Mouse (Mus musculus): ENCODE measurements around the gene Gabbr2. TPM values are rescaled to one million over a fixed set of nuclear protein-coding genes. Genes with fewer than 3 reads are reported as not detected.

Gene Gabbr2
- 1 to 10 TPM; 1.2 to 1.6 TPM for total RNA-seq (2021)
- long read RNA-seq, experiment 1, result 0 reads
- long read RNA-seq, experiment 2, full-length matches to known transcripts, result 1 of 1 reads
- long read RNA-seq, experiment 2, partial matches to known transcripts, result 0 of 1 reads
- long read RNA-seq, experiment 2, other reads (novel, unspliced or antisense), result 0 of 1 reads

DNA sequence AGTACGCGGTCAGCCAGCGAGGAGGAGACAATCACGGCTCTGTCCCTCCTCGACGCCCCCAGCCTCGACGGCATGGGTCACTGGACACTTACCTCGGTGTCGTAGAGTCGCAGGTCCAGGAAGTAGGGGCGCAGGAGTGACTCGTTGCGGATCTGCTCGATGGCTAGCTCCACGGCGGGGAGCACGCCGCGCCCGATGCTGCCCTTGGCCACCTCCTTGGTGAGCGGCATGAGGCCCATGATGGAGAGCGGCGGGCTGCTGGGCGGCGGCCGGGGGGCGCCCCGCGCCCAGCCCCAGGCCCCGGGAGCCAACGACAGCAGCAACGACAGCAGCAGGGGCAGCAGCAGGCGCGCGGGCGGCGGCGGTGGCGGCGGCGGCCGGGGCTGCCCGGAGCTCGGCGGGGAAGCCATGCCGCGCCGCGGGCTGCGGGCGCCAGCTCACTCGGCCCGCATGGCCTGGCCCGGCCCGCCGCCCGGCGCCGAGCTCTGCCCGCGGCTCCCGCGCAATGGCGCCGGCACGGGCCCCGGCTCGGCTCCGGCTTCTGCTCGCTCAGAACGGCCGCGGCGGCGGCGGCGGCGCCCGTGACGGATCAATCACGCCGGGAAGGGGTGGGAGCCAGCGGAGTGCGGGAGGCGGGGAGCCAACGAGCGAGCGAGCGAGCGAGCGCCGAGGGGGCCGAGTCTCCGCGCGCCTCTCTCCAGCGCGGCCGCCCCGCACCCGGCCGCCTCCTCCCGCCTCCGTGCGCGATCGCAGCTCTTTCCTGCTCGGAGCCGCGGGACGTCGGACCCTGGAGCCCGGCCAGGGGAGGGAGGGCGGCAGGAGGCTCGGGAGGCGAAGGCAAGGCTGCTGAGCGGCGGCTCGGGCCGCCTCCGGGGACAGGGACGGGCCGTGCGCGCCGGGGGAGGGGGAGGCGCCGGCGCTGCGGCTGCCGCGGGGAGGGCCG is at the start of gene Gabbr2:
TSS of gene Gabbr2 (minus strand) at position 858 of the 943 bp plus-strand sequence.
- no peak for DNase-seq (ENCODE audit: low spot score in 2 of 2)

DNA sequence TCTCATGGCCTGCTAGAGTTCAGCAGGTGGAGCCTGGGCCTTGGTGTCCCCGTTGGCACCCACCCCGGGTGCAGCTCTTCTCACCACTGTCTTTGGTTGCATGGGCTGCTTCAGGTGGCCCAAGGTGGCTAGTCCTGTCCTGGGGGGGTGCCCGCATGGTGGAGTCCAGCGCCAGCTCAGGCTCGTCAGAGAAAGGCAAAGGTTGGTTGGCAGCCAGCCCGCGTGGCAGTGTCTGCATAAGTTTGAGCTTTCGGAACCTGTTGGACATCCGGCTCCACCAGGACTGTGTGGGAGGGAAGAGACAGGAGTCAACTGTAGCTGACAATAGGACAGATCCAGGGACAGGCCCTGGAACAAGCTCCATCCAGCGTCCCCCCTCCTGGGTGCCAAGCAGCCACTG is 47.9 kb upstream of the Gabbr2 start:
- no peak for DNase-seq (ENCODE audit: low spot score in 2 of 2)

DNA sequence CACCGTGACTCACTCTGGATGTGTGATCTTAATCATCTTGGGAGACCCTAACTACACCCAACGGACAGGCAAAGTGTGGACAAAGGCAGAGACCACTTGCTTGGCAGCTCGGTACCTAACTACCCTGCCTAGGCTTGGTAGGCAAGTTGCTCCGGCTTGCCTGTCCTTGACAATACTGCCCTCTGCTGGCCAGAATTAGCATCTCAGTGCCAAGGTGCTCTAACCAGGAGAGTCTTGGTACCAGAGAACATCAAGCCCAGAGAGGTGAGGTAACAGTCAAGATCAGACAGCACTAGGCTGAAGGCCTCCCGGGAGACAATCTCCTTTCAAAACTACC is 45.6 kb upstream of the Gabbr2 start:
- no peak for DNase-seq (ENCODE audit: low spot score in 2 of 2)

DNA sequence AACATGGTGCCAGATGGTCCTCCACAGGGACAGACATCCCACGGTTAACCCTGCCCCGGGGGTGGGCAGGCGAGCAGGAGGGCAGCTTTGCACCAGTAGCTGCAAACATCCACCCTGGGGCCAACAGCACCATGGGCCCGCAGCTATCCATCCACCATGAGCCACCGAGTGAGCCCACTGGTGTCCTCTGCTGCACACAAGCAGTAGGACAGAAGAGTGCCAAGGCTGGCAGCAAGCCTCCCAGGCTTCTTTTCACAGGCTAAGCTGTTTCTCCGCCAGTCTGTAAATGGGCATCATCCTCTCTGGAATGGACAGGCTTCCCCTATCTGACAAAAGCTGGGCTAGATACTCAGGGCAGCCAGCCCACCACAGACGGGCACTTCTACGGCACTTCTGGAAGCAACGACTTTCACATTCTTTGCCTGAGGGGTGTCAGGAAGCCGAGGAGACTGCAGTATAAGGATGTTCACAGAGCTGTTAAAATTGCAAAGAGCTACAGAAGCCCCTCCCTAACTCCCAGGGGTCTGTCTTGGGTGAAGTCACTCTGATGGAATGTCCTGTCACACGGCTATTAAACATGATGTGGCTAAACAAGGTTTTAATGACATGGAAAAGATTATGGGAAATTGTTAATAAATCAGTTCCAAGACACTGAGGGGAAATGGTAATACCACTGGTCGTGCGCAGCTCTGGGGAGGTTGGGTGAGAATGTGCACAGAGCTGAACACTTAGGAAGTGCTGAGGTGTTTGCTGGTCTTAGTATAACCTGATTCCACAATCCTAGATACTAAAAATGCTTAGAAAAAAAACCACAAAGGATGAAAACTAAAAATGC is 45.0 kb upstream of the Gabbr2 start:
- no peak for DNase-seq (ENCODE audit: low spot score in 2 of 2)

DNA sequence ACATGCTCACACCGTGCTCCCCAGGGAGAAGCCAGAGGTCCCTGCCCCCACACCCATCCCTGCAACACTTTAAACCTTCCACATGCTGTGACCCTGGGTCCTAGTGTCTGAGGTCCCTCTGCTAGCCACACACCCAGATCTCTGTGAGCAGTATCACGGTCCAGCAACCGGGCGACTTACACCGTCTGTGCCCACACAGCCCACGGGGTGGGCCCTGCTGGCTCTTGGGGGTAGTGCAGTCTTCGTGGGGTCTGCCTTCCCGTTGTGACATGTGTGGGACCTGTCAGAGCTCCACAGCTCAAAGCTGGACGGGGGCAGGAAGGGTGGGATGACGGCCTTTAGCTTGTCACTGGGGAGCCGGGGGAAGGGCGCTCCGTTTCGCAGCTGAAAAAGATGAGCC is 43.9 kb upstream of the Gabbr2 start:
- no peak for DNase-seq (ENCODE audit: low spot score in 2 of 2)

DNA sequence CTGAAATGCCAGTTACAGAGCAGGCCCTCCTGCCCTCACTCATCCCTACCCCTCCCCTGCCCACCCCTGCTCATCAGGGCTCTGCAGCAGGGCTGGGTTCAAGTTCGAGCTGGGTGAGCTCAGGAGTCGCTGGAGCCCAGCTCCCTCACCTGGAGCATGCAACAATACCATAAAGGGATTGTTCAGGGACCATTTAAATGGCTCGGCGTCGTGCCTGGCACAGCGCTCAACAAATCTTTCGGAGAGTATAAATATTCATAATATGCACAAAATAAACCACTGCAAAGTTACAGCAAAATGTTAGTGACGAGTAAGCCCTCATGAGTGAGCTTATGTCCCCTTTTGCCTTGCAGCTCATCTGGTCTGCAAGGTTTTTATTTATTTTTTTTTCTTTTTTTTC is 40.5 kb upstream of the Gabbr2 start:
- no peak for DNase-seq (ENCODE audit: low spot score in 2 of 2)

DNA sequence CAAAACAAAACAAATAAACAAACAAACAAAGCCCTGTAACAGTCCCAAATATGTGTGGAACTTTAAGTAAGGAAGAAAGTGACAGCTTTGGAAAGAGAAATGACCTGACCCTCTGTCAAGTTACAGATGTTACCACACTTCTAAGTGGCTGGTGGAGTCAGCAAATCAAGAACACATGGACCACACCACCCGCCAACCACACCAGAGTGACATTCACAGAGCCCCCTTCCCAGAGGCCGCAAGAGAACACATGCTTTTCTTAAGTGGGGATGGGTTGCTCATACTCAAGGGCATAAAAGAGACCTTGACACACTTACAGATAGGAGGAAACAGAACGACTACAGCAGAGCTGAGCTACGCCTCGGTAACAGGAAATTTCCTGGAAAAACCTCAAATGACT is 37.1 kb upstream of the Gabbr2 start:
- no peak for DNase-seq (ENCODE audit: low spot score in 2 of 2)

DNA sequence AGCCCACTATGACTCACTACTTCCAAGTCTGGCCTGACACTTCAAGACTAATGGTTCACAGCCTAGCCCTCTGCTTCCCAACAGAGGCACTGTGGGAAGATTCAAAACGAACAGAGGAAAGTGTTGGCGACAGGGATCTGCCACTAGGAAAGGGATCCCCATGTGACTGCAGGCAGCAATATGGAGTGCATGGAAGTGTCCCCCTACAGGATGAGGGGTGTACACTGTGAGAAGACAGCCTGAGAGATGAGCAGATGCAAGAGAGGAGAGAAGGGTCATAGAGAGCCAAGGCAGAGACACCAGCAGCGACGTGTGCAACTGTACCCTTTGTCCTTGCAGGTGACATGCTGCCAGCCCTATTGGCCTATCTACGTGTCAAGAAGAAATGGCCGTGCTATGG is 32.3 kb upstream of the Gabbr2 start:
- no peak for DNase-seq (ENCODE audit: low spot score in 2 of 2)

DNA sequence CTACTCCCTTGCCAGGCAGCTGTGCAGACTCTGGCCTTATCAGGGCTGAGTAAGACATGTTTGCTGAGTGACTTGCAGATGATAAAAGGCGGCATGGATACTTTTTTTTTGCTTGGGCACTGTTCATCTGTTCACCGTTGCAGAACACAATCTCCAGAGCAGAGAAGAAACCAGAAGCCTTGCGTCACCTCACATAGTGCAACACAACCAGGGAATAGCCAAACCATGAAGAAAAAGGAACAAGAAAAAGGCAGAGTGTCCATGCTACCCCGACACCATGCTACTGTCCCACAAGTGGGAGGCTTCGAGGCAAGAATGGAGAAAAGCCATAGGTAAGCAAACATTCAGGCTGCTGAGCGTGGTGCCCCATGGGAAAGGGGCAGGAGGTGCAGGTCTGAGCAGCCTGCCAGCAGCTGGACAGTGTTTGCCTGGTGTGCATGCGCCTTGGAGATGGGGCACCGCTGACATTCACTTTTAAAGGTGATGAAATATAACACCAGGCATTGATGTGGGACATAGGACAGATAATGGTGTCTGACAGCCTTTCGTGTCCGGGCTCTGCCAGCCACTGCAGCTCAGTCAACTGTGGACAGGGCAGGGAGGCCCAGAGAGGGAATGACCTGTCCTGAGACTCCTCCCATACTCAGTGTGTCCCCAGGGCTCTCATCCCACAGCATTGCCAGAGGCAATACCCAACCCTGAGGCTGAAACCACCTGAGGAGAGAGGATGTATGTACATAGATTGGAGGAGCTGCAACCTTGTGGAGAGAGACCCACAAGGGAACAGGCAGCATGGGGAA is 31.3 kb upstream of the Gabbr2 start:
- DNase-seq (ENCODE audit: low spot score in 2 of 2), result no peak

DNA sequence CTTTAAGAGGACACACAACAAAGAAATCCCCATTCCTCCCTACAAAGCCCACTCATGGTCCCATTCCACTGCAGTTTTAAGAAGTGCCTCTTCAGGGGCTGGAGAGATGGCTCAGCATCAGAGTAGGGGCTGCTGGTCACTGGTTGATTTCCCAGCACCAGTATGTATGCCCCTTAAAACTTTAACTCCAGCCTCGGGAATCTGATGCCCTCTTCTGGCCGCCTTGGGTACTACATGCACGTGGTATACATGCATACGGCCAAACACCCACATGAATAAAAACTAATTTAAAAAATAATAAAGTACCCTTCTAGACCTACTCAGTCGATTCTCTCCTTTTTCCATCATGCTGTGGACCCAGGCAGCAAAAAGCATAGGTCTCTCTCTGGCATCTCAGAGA is 28.9 kb upstream of the Gabbr2 start:
- peak in 1 of 2 experiments; percentile 14 for DNase-seq (ENCODE audit: low spot score in 2 of 2)

DNA sequence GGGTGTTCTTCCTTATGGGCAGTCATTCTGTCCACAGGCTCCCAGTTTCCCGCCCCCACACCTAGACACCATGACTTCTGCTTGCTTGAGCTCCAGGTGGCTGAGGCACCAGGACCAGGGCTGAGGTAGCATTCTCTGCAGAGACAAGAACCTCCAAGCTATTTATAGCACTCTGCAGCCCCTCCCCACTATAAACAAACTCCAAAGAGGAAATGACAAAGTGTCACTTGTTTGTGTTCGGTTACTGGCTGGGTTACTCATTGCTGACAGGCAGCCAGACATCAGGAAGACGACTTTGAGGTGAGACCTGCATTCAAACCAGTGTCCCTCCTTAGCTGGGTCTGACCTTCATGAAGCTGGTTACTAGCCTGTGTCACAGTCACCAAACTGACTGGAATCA is 23.5 kb upstream of the Gabbr2 start:
- no peak for DNase-seq (ENCODE audit: low spot score in 2 of 2)

DNA sequence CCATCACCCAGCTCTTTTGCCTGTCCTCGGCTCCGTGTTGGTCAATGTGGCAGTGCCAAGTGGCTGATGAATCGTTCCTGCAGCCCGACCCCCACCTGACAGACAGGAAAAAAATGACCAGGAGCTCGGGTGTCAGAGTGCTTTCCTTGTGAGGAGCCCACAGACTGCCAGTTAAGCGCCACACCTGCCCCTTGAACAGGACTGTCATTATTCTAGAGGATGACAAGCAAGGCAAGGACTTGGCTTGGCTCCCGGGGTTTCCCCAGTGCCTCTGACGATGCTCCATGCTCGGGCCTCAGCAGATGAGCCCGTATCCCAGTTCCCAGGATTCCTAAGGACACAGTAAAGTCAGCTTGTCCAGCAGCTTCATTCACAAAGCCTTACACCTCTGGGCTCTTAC is 20.8 kb upstream of the Gabbr2 start:
- DNase-seq (ENCODE audit: low spot score in 2 of 2), result no peak

DNA sequence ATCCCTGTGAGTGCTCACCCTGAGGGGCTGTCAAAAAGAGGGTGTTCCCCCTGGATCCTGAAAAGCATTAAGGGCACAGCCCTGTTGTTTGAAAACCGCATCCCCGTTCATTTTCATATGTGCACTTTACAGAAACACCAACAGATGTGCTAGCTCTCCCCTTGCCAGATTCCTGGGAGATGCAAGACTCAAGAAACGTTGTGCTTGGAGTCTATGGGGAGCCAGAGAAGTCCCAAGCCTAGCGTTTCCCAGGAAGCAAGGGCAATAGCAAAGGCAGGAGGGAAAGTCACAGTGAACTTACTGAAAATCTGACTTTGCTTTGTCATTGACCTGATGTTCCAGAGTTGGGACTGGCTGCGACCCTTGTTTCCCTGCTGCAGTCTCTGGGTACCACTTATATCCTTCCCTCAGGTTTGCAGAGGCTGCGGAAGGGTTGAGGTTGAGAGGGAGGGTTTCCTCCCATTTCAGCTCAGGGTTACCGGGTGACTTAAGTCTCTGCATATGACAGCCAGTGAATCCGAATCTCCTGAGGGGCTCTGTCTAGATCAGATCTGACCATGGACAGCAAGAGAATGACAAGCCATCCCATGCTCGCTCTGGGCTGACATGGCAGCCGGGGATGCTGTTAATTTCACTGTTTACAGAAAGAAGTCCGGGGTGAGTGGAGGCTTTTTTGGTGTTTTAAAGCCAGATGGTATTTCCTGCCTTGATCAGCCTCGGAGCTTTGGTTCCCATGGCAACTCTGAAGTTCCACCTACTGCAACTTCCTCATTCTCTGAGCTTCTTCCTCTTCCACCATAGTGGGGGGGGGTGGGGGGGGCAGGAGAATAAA is 18.9 kb upstream of the Gabbr2 start:
- no peak for DNase-seq (ENCODE audit: low spot score in 2 of 2)

DNA sequence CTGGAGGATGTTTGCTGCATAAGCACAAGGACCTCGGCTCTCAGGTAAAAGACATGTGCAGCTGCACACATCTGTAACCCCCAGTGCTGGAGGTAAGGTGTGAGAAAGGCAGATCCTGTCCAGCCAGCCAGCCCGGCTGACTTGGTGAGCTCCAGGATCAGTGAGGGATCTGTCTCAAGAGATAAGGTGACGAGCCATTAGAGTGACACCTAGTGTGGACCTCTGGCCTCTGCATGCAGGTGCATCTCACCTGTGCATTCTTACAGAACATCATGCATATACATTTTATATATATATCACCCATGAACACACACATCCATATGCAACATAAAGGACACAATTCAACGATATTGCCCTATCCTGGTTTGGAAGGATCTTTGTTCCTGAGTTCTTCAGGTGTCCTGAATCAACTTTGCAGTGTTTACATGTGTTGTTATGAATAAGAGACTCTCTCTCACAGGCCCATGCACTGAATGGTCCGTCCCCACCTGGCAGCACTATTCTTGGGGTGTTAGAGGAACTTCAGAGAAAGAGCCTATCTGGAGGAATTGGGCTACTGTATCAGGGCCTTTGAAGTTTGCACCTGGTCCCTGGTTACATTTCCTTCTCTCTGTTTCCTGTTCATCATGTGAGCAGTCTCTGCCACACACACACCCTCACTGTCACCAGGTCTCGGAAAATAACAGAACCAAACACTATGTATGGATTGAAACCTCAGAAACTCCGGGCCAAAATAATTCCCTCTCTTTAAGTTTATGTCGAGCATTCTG is 9.1 kb upstream of the Gabbr2 start:
- no peak for DNase-seq (ENCODE audit: low spot score in 2 of 2)

DNA sequence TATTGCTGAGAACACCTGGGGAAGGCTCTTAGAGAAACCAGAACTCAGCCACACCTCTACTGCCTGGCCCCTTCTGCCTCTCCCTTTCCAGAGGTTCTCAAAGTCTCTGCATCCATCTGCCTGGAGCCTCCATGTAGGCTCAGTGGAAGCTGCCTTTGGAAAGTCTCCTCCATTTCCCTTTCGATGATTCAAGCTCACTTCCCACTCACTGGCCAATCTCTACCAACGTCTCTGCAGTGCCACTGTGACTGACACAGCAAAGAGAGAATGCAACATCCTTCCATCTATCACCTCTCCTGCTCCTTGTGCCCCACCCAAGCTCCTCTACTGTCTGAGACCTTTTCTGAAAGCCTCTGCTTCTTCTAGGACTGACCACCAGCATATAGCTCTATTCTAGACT is 6.3 kb upstream of the Gabbr2 start:
- DNase-seq (ENCODE audit: low spot score in 2 of 2), result no peak

DNA sequence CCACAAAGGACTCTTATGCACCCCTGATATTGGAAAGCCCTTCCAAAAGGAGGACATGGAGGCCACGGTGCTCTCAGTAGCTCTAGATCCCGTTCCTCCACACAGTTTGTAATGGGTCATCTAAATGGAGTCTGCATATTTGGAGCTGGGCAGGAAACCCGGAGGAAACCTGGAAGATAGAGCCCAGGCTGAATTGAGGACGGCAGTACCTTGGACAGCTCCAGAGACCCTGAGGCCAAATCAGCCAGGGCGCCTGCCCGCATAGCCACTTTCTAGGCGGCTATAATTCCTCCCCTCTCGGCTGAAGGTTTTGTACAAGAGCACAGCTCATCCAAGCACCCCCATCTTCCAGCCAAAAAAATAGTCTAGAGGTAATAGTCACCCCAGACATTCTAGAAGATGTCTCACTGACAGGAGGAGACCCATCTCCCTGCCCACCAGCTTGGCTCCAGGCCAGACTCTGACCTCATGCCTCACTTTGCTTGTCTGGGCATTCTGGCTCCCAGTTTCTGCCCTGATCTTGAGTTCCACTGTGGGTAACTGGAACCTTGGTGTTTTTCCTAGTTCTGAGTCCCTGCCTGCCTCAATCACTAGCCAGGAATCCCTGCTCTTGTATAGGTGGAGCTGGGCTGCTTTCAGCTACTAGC is 1.3 kb upstream of the Gabbr2 start:
- peak; percentile 22 to 24 for DNase-seq (ENCODE audit: low spot score in 2 of 2)

DNA sequence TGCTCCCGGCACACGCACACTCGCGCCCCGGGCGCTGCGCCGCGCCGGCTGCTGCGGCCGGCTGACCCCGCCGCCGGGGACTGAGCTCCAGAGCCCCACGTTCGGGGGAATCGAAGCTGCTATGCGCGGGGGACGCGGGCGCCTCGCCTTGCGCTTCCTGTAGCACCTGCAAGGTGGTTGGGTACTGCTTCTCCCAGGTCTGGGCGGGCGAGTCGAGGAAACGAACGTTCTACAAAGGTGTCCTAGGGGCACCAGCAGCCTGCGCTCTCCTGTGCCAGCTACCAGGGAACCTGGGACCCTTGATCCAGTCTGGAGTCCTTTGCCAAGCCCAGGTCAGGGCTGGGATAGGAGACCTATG is 265 bp upstream of the Gabbr2 start:
- DNase-seq (ENCODE audit: low spot score in 2 of 2), result no peak

DNA sequence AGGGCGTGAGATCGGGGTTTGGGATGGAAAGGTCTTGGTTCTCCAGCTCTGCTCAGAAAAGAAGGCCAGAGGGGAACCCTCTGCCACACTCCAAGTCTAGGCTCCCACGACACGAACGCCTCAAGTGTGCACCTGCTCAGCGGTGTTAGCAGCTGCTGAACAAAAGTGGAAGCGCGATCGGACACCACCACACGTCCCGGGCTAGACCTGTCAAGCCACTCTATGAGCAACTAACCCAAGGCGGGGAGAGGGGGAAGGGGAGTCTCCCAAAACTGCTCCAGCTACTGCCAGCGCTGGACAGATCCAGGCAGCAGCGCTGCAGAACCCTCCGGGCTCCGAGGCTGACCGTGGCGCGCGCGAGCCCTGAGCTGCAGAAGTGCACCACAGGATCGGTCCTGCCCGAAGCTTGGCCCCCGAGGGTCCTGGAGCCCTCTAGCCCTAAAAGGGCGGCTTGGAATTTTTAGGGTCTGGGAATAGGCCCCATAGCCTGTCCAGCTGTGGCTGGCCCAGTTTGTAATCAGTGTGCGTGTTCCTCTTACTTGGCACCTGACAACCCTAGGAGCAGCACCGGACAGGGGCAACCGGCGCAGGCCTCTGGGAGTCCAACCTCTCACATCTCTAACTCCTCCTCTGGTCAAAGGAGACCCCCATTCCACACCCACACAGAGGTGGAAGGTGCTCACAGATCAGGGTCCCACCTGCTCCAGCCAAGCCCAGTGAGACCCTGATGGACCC is 1.2 kb downstream of the Gabbr2 start:
- no peak for DNase-seq (ENCODE audit: low spot score in 2 of 2)

Data from adrenal gland, postnatal 4 days (tissue).